Mouse (Mus musculus) liver, embryonic 14.5 days (tissue): ENCODE results near the gene Rnase2a. TPM values are rescaled to one million over a fixed set of nuclear protein-coding genes. Genes with fewer than 3 reads are reported as not detected.
"Not testable (repeated sequence)": the region's sequence is repeated elsewhere in the genome, so short reads cannot be mapped to it uniquely, and the experiment has no call there.

Source experiments
- ATAC-seq: fragments of 200-750 bp; cut with Nextera tagmentation; 2 replicates; pipeline ENCODE4 v1.8.0; 2017; ENCODE audit warnings: moderate number of reproducible peaks, mild to moderate bottlenecking, moderate library complexity; ENCODE audit not compliant: insufficient read depth
- DNase-seq, 3 experiments: peaks; one replicate each; pipeline ENCODE4 v3.0.0-alpha.2; 2012 to 2013; ENCODE audit warnings: low read depth in 3 of 3, low spot score in 3 of 3
- H3K27ac ChIP-seq: fragments of 300-500 bp; sonication (generic); 2 replicates; pipeline ENCODE4 v1.5.1; 2014; ENCODE audit warnings: moderate library complexity, mild to moderate bottlenecking, control low read depth, inconsistent platforms
- H3K27me3 ChIP-seq: fragments of 300-500 bp; sonication (generic); 2 replicates; pipeline ENCODE4 v1.6.1; 2014; ENCODE audit warnings: mild to moderate bottlenecking, low read length, moderate library complexity; ENCODE audit not compliant: control insufficient read depth, insufficient read depth
- H3K36me3 ChIP-seq: fragments of 300-500 bp; sonication (generic); replicated peaks from 2 replicates; pipeline ENCODE4 v1.6.1; 2014; ENCODE audit warnings: low read depth; ENCODE audit not compliant: control insufficient read depth, insufficient read depth
- H3K4me1 ChIP-seq, 2 experiments: fragments of 200-500 bp in 1 of 2; fragments of 300-500 bp in 1 of 2; sonication (generic) in 1 of 2; replicated peaks; 2 replicates each; pipeline ENCODE4 v1.6.1; 2012 to 2014; ENCODE audit warnings: antibody characterized with exemption in 1 of 2, inconsistent platforms in 1 of 2, low read length in 1 of 2; ENCODE audit not compliant: control insufficient read depth in 2 of 2, insufficient read depth in 2 of 2
- H3K4me2 ChIP-seq: fragments of 300-500 bp; sonication (generic); 2 replicates; pipeline ENCODE4 v1.6.1; 2014; ENCODE audit warnings: low read depth, mild to moderate bottlenecking, control low read depth, moderate library complexity
- H3K4me3 ChIP-seq, 2 experiments: fragments of 200-500 bp in 1 of 2; fragments of 300-500 bp in 1 of 2; sonication (generic) in 1 of 2; 2 replicates each; pipeline ENCODE4 v1.5.1; 2012 to 2014; ENCODE audit warnings: low read depth in 2 of 2, low read length in 2 of 2, mild to moderate bottlenecking in 2 of 2, control low read depth in 1 of 2, inconsistent platforms in 1 of 2, moderate library complexity in 1 of 2; ENCODE audit not compliant: insufficient read depth in 1 of 2
- H3K9ac ChIP-seq: fragments of 300-500 bp; sonication (generic); replicated peaks from 2 replicates; pipeline ENCODE4 v1.6.1; 2014; ENCODE audit warnings: mild to moderate bottlenecking, control low read depth, moderate library complexity
- H3K9me3 ChIP-seq: fragments of 300-500 bp; sonication (generic); 2 replicates; pipeline ENCODE4 v1.6.1; 2016; ENCODE audit warnings: low read length, mixed read lengths; ENCODE audit not compliant: control insufficient read depth
- CTCF ChIP-seq: IDR thresholded peaks from 2 replicates; pipeline ENCODE4 v1.5.1; 2016; ENCODE audit warnings: antibody characterized with exemption, low read depth, control low read depth
- EP300 ChIP-seq: IDR thresholded peaks from 2 replicates; pipeline ENCODE4 v1.6.1; 2016; ENCODE audit warnings: antibody characterized with exemption, low read depth
- WGBS: fragments of 180-500 bp; shearing (Covaris S2); extraction: QIAGEN DNeasy Blood & Tissue Kit; methylation state at CpG from one replicate; pipeline ENCODE4 v1.1.7; 2014; ENCODE audit not compliant: insufficient replicate concordance; 5-methylcytosine and 5-hydroxymethylcytosine counted together
- polyA plus RNA-seq, 2 experiments: library from polyadenylated mRNA; depleted of rRNA in 1 of 2; stranded (reverse) in 1 of 2; unstranded in 1 of 2; fragments of >200 nt; fragmentation: Nextera tagmentation in 1 of 2; extraction: Ambion mirVana in 1 of 2; gene quantifications; 2 replicates each; pipeline versions ENCODE4 v1.2.1 to v1.2.3; 2012 to 2014

Rnase2a gene
- polyA plus RNA-seq, 2 experiments, result not detected

- Histone ChIP-seq H3K9ac (no peak overlapping the region), H3K36me3 (no peaks in the 10 kb centered on the region), H3K9me3 (no peaks in the 10 kb centered on the region), H3K4me3 (no peak overlapping the region), H3K27me3 (no peaks in the 10 kb centered on the region), H3K27ac (no peak overlapping the region), H3K4me1 (no peaks in the 10 kb centered on the region), H3K4me2 (no peak overlapping the region)
- TF ChIP-seq EP300 (no peak), CTCF (no peak)
- ATAC-seq (no peak), DNase-seq (no peak)
- WGBS, result 59% methylated on average over 1 of the region's 1 CpGs
Observed at GRCm38 (mm10) chr14:51247736-51248135, 8.2 kb downstream of the Rnase2a start.

- Histone ChIP-seq H3K36me3 (no peaks in the 10 kb centered on the region), H3K27me3 (no peaks in the 10 kb centered on the region), H3K4me1 (0 out of 4 replicates have a peak, but pooled peaks cover 0 to 2% of the 10 kb centered on the region in 2 experiments), H3K4me2 (no peak overlapping the region), H3K4me3 (no peak overlapping the region), H3K27ac (no peak overlapping the region), H3K9ac (no peak overlapping the region), H3K9me3 (no peaks in the 10 kb centered on the region)
- TF ChIP-seq EP300, result no peak
- TF ChIP-seq CTCF, result peak; percentile 74
- peak; percentile 7 to 11 (median 10) for DNase-seq
- ATAC-seq, result no peak
Observed at GRCm38 (mm10) chr14:51240899-51241298, 15.0 kb downstream of the Rnase2a start.

DNA sequence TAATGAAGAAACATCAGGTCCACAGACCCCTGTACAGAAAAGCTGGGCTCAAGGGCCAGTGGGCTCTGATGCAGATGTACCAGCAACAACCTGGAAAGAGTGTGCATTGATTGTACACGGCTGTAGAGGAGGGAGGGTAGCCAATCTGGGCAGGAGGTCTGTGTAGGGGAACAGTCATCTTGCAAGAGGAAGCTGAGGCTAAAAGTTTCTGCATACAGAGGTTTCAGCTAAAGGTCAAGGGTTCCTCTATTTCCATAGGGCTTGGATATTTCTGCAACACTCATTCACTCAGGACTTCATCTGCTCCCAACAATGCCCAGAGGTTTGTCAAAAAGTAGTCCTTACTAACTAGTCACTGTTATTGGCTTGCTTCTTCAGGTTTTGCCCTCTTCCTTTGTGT is 18.4 kb downstream of the Rnase2a start:
- DNase-seq, H3K4me2 ChIP-seq, ATAC-seq, H3K27me3 ChIP-seq, H3K36me3 ChIP-seq, H3K4me1 ChIP-seq, H3K9me3 ChIP-seq, H3K4me3 ChIP-seq, H3K9ac ChIP-seq, H3K27ac ChIP-seq: not testable (repeated sequence)
- 17% methylated on average over 1 of the region's 1 CpGs for WGBS

DNA sequence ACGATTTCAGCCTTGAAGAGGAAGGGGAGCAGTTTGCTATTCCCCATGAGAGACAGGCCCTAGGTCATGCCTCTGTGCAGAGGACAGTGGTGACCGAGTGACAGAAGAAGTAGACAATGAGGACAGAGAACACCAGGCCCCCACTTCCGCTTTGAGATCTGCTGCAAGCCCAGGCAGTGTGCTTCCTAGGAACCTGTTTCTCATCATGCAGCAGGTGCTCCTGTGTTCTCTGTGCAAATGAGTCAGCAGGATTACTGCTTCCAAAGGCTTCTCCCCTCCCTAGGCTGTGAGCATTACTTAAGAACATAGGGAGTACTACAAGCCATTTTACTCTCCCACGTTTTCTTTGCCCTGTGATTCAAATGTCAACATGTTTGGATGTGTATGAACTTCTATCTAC is 26.3 kb downstream of the Rnase2a start:
- 37% methylated on average over 4 of the region's 4 CpGs for WGBS
- DNase-seq, result peak in 1 of 3 experiments; percentile 4
- not testable (repeated sequence) for ATAC-seq

DNA sequence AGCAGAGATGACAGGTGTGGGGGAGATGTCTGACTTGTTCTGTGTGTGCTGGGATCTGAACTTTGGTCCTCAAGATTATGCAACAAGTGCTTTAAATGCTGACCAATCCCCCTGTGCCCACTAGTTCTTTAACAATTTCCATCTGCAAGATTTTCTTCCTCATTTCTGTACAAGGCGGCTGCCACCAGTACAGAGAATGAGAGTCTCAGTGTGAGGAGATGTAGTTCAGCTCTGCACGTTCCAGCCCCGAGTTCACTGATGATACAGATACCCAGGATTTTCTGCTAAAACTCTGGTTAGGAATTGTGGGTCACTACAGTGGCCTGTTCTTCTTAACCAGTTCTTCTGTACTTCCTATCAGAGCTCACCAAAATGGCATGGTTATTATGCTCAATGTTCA is 35.8 kb downstream of the Rnase2a start:
- H3K27me3 ChIP-seq, H3K4me3 ChIP-seq, H3K27ac ChIP-seq, ATAC-seq, H3K9me3 ChIP-seq, DNase-seq, H3K4me2 ChIP-seq, H3K36me3 ChIP-seq, H3K9ac ChIP-seq, H3K4me1 ChIP-seq: not testable (repeated sequence)
- WGBS, result 52% methylated on average over 3 of the region's 3 CpGs

More for the DNA sequence above, 26.3 kb downstream of the Rnase2a start:
- not testable (repeated sequence) for H3K36me3 ChIP-seq, H3K4me2 ChIP-seq, H3K4me1 ChIP-seq, H3K9me3 ChIP-seq, H3K27me3 ChIP-seq, H3K9ac ChIP-seq, H3K27ac ChIP-seq, H3K4me3 ChIP-seq

Other genes with a start within 250 kb of the Rnase2a start
- gene Rnase10, start 248.4 kb downstream of the Rnase2a start, polyA plus RNA-seq (2012; rRNA removed), result not detected in 2 replicates
- not detected in 2 replicates for gene Rnase10, start 248.4 kb downstream of the Rnase2a start, polyA plus RNA-seq (2014; fragmentation: Nextera tagmentation; extraction: Ambion mirVana)
- gene Rnase9, start 214.2 kb downstream of the Rnase2a start, polyA plus RNA-seq (2012; rRNA removed), result not detected in 2 replicates
- not detected in 2 replicates for gene Rnase9, start 214.2 kb downstream of the Rnase2a start, polyA plus RNA-seq (2014; fragmentation: Nextera tagmentation; extraction: Ambion mirVana)
- not detected in 2 replicates for gene Rnase11, start 205.9 kb downstream of the Rnase2a start, polyA plus RNA-seq (2012; rRNA removed)
- not detected in 2 replicates for gene Rnase11, start 205.9 kb downstream of the Rnase2a start, polyA plus RNA-seq (2014; fragmentation: Nextera tagmentation; extraction: Ambion mirVana)
- 0.69 and 0.95 TPM in 2 replicates for gene Rnase12, start 198.5 kb downstream of the Rnase2a start, polyA plus RNA-seq (2012; rRNA removed)
- 0.91 and 1.8 TPM in 2 replicates for gene Rnase12, start 198.5 kb downstream of the Rnase2a start, polyA plus RNA-seq (2014; fragmentation: Nextera tagmentation; extraction: Ambion mirVana)
- not detected in 2 replicates for gene Olfr750, start 181.7 kb downstream of the Rnase2a start, polyA plus RNA-seq (2012; rRNA removed)
- not detected in 2 replicates for gene Olfr750, start 181.7 kb downstream of the Rnase2a start, polyA plus RNA-seq (2014; fragmentation: Nextera tagmentation; extraction: Ambion mirVana)
- gene Rnase4, start 165.0 kb downstream of the Rnase2a start, polyA plus RNA-seq (2012; rRNA removed), result 12.8 and 15.0 TPM in 2 replicates
- 20.2 and 21.9 TPM in 2 replicates for gene Rnase4, start 165.0 kb downstream of the Rnase2a start, polyA plus RNA-seq (2014; fragmentation: Nextera tagmentation; extraction: Ambion mirVana)
- gene Ang, start 165.0 kb downstream of the Rnase2a start, polyA plus RNA-seq (2012; rRNA removed), result 3.3 and 3.4 TPM in 2 replicates
- 5.4 and 7.1 TPM in 2 replicates for gene Ang, start 165.0 kb downstream of the Rnase2a start, polyA plus RNA-seq (2014; fragmentation: Nextera tagmentation; extraction: Ambion mirVana)
- not detected in 2 replicates for gene Eddm3b, start 141.7 kb downstream of the Rnase2a start, polyA plus RNA-seq (2012; rRNA removed)
- gene Eddm3b, start 141.7 kb downstream of the Rnase2a start, polyA plus RNA-seq (2014; fragmentation: Nextera tagmentation; extraction: Ambion mirVana), result not detected in 2 replicates
- 1.9 and 2.8 TPM in 2 replicates for gene Rnase6, start 132.2 kb downstream of the Rnase2a start, polyA plus RNA-seq (2012; rRNA removed)
- gene Rnase6, start 132.2 kb downstream of the Rnase2a start, polyA plus RNA-seq (2014; fragmentation: Nextera tagmentation; extraction: Ambion mirVana), result 3.6 TPM in 2 replicates
- gene Rnase1, start 109.3 kb downstream of the Rnase2a start, polyA plus RNA-seq (2012; rRNA removed), result not detected in 2 replicates
- gene Rnase1, start 109.3 kb downstream of the Rnase2a start, polyA plus RNA-seq (2014; fragmentation: Nextera tagmentation; extraction: Ambion mirVana), result not detected in 2 replicates
- gene Rnase2b, start 93.9 kb downstream of the Rnase2a start, polyA plus RNA-seq (2012; rRNA removed), result not detected in 2 replicates
- not detected in 2 replicates for gene Rnase2b, start 93.9 kb downstream of the Rnase2a start, polyA plus RNA-seq (2014; fragmentation: Nextera tagmentation; extraction: Ambion mirVana)
- not detected in 2 replicates for gene Ang2, start 57.0 kb downstream of the Rnase2a start, polyA plus RNA-seq (2012; rRNA removed)
- gene Ang2, start 57.0 kb downstream of the Rnase2a start, polyA plus RNA-seq (2014; fragmentation: Nextera tagmentation; extraction: Ambion mirVana), result not detected in 2 replicates
- not detected in 2 replicates for gene Ear14, start 52.7 kb downstream of the Rnase2a start, polyA plus RNA-seq (2012; rRNA removed)
- gene Ear14, start 52.7 kb downstream of the Rnase2a start, polyA plus RNA-seq (2014; fragmentation: Nextera tagmentation; extraction: Ambion mirVana), result not detected in 2 replicates
- not detected in 2 replicates for gene Gm7247, start 105.6 kb upstream of the Rnase2a start, polyA plus RNA-seq (2012; rRNA removed)
- gene Gm7247, start 105.6 kb upstream of the Rnase2a start, polyA plus RNA-seq (2014; fragmentation: Nextera tagmentation; extraction: Ambion mirVana), result not detected in 2 replicates
- not detected in 2 replicates for gene Vmn2r88, start 154.7 kb upstream of the Rnase2a start, polyA plus RNA-seq (2012; rRNA removed)
- not detected in 2 replicates for gene Vmn2r88, start 154.7 kb upstream of the Rnase2a start, polyA plus RNA-seq (2014; fragmentation: Nextera tagmentation; extraction: Ambion mirVana)
- gene Vmn2r89, start 195.7 kb upstream of the Rnase2a start, polyA plus RNA-seq (2012; rRNA removed), result not detected in 2 replicates
- not detected in 2 replicates for gene Vmn2r89, start 195.7 kb upstream of the Rnase2a start, polyA plus RNA-seq (2014; fragmentation: Nextera tagmentation; extraction: Ambion mirVana)